Mouse (Mus musculus) adrenal gland, postnatal 4 days (tissue): ENCODE data around the gene Rbm8a. TPM values are rescaled to one million over a fixed set of nuclear protein-coding genes. Genes with fewer than 3 reads are reported as not detected.
A peak's percentile ranks its signal among the peaks of the same experiment; 100 is the strongest.
"Not testable (repeated sequence)": the region's sequence is repeated elsewhere in the genome, so short reads cannot be mapped to it uniquely, and the experiment has no call there.

ENCODE experiments used
- DNase-seq, 2 experiments: peaks; one replicate each; pipeline ENCODE4 v3.0.0; 2021 to 2022; ENCODE audit warnings: low spot score in 2 of 2, mixed read lengths in 2 of 2
- total RNA-seq, 2 experiments: library from RNA; stranded (reverse); gene quantifications; 2 replicates each; pipeline ENCODE4 v1.2.3; 2021

Gene Rbm8a
- total RNA-seq, 2 experiments from 2014 or later: 84.0 to 93.4 TPM

DNA sequence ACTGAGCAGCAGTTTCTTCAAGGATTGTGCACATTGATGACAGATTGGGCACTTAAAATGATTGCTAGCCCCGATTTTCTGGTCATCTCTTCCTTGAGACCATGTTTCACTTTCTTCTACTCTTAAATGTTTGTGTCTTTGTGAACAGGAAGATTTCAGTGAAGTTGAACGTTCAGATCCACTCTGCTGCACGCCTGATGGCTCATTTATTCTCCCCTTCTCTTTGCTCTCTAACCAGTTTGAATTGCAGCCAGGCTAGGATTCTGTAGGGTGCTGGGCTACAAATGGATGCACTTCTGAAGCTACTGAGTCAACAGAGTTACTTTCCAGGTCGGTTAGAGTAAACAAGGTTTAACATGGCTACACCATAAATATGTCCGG, 27.0 kb upstream of the Rbm8a start:
- DNase-seq: no peak

GRCm38 (mm10) chr3:96603311-96603710, 26.4 kb upstream of the Rbm8a start:
- no peak for DNase-seq

- not testable (repeated sequence) for DNase-seq
These were observed 23.7 kb upstream of the Rbm8a start for GRCm38 (mm10) chr3:96606007-96606406.

DNA sequence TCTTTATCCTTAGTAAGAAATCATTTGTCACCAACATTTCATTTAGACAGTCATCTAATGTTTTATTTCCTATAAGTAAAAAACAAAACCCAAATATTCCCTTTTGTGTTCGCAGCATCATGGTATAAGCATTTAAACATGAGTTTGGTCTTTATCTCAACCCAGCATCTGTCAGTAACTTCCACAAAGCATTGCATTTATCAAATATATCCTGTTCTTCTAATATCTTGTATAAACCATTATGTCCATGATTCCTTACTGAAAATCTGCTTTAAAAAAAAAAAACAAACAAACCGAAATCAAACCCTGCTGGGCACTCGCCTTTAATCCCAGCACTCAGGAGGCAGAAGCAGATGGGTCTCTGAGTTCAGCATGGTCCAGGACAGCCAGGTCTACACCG, 23.1 kb upstream of the Rbm8a start:
- DNase-seq: no peak

- no peak for DNase-seq
These were observed 11.8 kb upstream of the Rbm8a start for GRCm38 (mm10) chr3:96617941-96618340.

DNA sequence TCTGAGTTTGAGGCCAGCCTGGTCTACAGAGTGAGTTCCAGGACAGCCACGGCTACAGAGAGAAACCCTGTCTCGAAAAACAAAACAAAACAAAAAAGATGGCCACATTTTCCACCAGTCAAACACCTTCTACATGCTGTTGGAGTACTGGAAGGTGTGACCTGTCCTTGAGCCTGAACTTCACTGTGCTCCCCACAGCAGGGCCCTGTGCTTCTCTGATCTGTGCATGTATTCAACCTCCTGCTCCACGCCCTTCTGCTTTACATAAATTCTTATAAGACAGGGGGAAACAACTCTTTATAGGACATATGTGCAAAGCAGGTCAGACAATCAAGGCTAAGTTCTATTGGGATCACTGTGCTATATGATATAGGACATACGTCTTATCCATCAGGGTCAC, 6.5 kb upstream of the Rbm8a start:
- DNase-seq: no peak

DNA sequence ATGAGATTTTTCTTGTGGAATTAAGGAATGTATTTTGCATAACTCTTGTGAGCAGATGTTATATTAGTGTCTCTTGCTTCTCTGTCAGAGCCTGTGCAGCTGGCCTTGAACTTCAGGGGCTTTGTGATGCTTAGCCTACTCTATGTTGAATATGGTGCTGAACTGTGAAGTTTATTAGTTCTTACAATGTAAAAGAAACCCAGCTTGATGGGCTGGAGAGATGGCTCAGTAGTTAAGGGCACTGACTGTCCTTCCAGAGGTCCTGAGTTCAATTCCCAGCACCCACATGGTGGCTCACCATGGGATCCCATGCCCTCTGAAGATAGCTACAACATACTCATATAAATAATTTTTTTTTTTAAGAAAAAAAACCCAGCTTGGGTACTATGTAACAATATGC, 2.3 kb downstream of the Rbm8a start:
- no peak for DNase-seq

DNA sequence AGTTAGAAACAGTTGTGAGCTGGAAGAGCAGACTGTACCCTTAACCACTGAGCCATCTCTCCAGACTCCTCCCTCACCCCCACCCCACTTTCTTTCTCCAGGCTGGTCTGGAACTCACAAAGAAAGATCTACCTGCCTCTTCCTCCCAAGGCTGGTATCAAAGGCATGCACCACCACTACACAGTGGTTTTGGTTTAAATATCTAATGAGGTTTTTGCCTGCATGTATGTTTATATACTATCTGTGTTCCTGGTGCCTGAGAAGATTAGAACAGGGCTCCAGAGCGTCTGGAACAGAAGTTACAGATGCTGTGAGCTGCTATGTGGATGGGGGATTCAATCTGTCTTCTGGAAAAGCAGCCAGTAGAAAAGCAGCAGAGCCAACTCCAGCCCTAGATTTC, 4.3 kb downstream of the Rbm8a start:
- no peak for DNase-seq

GRCm38 (mm10) chr3:96634928-96635879, 5.5 kb downstream of the Rbm8a start, which contains the start of the genes Pex11b and Gm42957:
TSS of gene Pex11b (plus strand) at chr3:96635376.
TSS of gene Gm42957 (plus strand) at chr3:96635474.
- peak; percentile 79 to 80 for DNase-seq

GRCm38 (mm10) chr3:96635906-96636305, 6.2 kb downstream of the Rbm8a start:
- DNase-seq: no peak

DNA sequence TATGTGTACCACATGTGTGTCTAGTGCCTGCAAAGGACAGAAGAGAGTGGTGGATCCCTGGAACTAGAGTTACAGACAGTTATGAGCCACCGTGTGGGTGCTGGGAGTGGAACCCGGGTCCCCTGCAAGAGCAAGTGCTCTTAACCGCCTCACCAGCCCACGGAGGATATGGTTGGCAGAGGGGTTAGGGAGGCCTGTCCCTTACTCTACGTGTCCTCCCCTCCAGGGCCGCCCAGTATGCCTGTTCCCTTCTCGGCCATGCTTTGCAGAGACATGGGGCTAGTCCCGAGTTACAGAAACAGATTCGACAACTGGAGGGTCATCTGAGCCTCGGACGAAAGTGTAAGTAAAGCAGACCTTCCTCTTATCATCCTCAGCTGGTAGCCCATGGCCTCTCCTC, 6.7 kb downstream of the Rbm8a start:
- no peak for DNase-seq

- peak in 1 of 2 experiments; percentile 27 for DNase-seq
These were observed 9.5 kb downstream of the Rbm8a start for GRCm38 (mm10) chr3:96639219-96639618.

DNA sequence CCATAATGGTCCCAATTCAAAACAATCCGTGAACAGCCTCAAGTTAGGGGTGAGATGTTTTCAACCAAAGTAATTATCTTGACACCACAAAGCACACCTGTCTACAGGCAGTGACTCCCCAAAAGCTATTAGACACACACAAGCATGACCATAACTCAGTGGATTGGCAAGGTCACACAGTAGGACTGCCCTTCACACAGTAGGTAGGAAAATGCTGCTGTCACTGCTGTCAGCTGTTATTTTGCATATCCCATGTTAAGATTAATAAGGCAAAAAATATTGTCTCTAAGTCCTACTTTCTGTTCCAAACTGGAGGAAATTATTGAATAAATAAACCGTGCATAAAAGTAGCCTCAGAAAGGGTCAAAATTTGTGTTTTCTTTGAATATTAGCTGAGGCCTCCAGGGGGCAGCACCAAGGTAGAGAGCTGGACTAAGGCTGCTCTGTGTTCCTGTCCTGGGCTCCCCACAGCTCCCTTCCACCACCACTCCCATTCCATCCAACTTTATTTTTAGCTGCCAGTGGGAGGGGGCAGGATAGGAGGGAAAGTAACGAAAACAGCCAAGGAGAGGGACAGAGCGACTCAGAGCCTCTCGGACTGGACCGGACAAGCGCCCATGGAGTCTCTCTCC, 15.4 kb downstream of the Rbm8a start, which contains the start of gene Itga10:
Itga10 (plus strand) TSS at position 567 of the 632 bp plus-strand sequence.
- DNase-seq: no peak

- DNase-seq: no peak
These were observed 17.6 kb downstream of the Rbm8a start for GRCm38 (mm10) chr3:96647365-96647764.

DNA sequence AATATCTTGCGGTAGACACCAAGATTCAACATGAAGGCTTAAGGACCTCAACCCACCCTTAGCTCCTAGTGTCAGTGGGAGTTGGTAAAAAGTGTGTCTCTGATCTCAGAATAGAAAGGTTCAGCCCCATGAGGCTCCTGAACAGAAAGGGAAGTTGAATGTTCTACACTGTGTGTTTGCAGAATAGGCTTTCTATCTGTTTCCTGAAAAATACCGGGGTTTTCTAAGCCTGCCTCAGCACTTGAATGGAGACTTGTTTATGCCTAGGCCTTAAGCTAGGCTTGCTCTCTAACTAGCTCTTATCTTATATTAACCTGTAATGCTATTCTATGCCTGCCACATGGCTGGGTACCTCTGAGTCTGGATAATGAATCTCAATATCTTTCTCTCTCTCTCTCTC, 31.2 kb downstream of the Rbm8a start:
- DNase-seq: no peak

- no peak for DNase-seq
These were observed 33.1 kb downstream of the Rbm8a start for GRCm38 (mm10) chr3:96662731-96663316.

- DNase-seq: peak; percentile 54 to 68
These were observed 33.9 kb downstream of the Rbm8a start for GRCm38 (mm10) chr3:96663432-96664239.

- DNase-seq: not testable (repeated sequence)
These were observed 36.1 kb downstream of the Rbm8a start for GRCm38 (mm10) chr3:96665732-96666363.

GRCm38 (mm10) chr3:96666916-96667315, 37.2 kb downstream of the Rbm8a start:
- no peak for DNase-seq

GRCm38 (mm10) chr3:96667316-96667715, 37.6 kb downstream of the Rbm8a start:
- DNase-seq: no peak
